Mouse (Mus musculus): ENCODE data around the gene Gm49450. TPM values are rescaled to one million over a fixed set of nuclear protein-coding genes. Genes with fewer than 3 reads are reported as not detected.
A peak's percentile ranks its signal among the peaks of the same experiment; 100 is the strongest.

Gm49450 gene
- polyA plus RNA-seq, 1 experiment from 2014 or later, result not detected

DNA sequence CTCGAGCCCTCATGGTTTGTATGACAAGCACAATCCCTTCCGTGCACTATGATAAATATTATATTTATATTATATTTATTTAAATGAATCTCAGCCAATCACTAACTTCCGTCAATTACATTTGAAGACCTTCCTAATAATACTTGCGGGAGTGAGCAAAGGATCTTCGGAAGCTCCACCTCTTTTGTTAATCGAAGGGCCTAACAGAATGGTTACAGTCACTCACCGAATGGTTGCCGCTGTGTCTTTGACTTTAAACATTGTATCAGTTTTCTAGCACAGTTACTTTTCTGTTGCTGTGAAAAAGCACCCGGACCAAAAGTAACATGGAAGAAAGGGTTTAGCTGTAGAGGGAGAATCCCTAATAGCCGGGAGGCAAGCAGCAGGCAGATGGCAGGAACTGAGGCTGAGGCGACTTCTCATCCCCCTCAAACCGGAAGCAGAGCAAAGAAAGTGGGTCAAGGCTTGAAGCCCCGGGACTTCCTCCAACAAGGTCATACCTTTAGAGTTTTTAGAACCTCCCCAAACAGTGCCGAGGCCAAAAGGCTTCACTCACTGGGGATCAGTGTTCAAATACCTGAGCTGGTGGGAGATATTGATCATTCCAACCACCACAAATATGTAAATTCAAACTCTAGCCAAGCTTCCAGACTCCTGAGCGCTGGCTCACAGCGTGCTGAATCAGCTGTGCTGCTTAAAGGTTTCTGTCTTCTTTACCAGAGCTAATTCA is 16.2 kb upstream of the Gm49450 start:
- peaks cover 14% of the 10 kb centered on the region for H3K4me1 ChIP-seq (ENCODE audit: control insufficient read depth, insufficient read depth, low read length)
- H3K4me2 ChIP-seq (replicated peaks; ENCODE audit: low read depth, low read length), result 0 out of 2 replicates have a peak overlapping the region, but pooled peaks have one; percentile 4
- H3K9ac ChIP-seq (replicated peaks; ENCODE audit: low read depth, low read length), result 0 out of 2 replicates have a peak overlapping the region, but pooled peaks have one; percentile 7
- peak overlapping the region; percentile 76; the same call in 1 of the 2 replicates for H3K27ac ChIP-seq (ENCODE audit: low read length)
- no peaks in the 10 kb centered on the region for H3K36me3 ChIP-seq (ENCODE audit: control insufficient read depth, insufficient read depth, low read length)
- WGBS, result 17% methylated on average over 16 of the region's 16 CpGs
- no peaks in the 10 kb centered on the region for H3K9me3 ChIP-seq (ENCODE audit: control insufficient read depth, low read depth, low read length)
- no peaks in the 10 kb centered on the region for H3K27me3 ChIP-seq (ENCODE audit: control insufficient read depth, insufficient read depth, low read length)
- no peak for ATAC-seq (ENCODE audit: insufficient number of reproducible peaks, insufficient read depth, low FRiP score, low read depth)
- H3K4me3 ChIP-seq (ENCODE audit: low read depth, low read length), result no peak overlapping the region

DNA sequence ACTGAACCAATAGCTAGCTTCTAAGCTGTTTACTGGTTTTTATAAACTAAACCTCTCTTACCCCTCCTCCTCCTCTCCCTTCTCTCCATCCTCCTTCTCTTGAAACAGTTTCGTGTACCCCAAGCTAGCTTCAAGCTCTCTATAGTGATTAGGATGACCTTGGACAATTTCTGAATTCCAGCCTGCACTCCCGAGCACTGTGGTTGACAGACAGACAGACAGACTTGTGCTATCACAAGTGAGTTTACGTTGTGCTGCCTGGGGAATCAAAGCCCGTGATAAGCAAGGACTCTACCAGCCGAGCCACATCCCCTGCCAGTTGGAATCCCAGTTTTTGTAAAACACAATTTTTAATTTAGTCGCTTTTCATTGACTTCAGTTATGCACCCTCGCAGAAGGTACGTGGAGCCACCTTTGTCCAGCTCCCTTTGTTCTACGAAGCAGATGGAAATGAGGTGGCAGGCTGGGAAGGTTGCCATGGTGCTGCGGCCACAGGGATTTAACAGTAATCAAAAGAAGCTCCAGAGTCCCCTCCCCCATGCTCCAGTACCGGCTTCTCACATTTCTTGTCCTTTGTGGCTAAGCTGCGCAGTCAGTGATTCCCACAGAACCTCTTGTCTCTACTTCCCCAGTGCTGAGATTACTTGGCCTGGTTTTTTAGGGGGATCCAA is 15.5 kb upstream of the Gm49450 start:
- Histone ChIP-seq H3K27ac (ENCODE audit: low read length) (peak overlapping the region; percentile 56; the same call in 1 of the 2 replicates), H3K4me2 (replicated peaks; ENCODE audit: low read depth, low read length) (0 out of 2 replicates have a peak overlapping the region, but pooled peaks have one; percentile 4), H3K9me3 (ENCODE audit: control insufficient read depth, low read depth, low read length) (0 out of 2 replicates have a peak, but pooled peaks cover 2% of the 10 kb centered on the region), H3K36me3 (ENCODE audit: control insufficient read depth, insufficient read depth, low read length) (no peaks in the 10 kb centered on the region), H3K4me1 (ENCODE audit: control insufficient read depth, insufficient read depth, low read length) (peaks cover 14% of the 10 kb centered on the region), H3K9ac (replicated peaks; ENCODE audit: low read depth, low read length) (no peak overlapping the region; the same call in 1 of the 2 replicates), H3K4me3 (ENCODE audit: low read depth, low read length) (no peak overlapping the region), H3K27me3 (ENCODE audit: control insufficient read depth, insufficient read depth, low read length) (no peaks in the 10 kb centered on the region)
- peak; percentile 53; the same call in 1 of the 2 replicates for ATAC-seq (ENCODE audit: insufficient number of reproducible peaks, insufficient read depth, low FRiP score, low read depth)
- 14% methylated on average over 12 of the region's 12 CpGs for WGBS

DNA sequence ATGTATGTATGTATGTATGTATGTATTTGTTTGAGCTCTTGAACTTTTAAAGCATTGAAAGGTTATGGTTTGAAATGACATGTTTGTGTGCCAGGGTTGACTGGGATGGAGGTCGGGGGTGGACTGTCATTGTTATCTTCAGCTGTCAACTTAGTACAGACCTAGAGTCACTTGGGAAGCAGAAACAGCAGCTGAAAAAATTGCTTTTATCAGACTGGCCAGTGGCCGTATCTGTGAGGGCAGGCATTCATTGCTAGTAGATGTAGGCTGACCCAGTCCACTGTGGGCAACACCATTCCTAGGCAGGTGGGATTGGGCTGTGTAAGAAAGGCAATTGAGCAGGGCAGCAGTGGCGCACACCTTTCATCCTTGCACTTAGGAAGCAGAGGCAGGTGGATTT is 6.2 kb upstream of the Gm49450 start:
- no peak for ATAC-seq (ENCODE audit: insufficient number of reproducible peaks, insufficient read depth, low FRiP score, low read depth)
- H3K4me1 ChIP-seq (ENCODE audit: control insufficient read depth, insufficient read depth, low read length), result no peaks in the 10 kb centered on the region
- no peak overlapping the region for H3K4me2 ChIP-seq (replicated peaks; ENCODE audit: low read depth, low read length)
- H3K36me3 ChIP-seq (ENCODE audit: control insufficient read depth, insufficient read depth, low read length), result no peaks in the 10 kb centered on the region
- no peak overlapping the region for H3K4me3 ChIP-seq (ENCODE audit: low read depth, low read length)
- no peaks in the 10 kb centered on the region for H3K27me3 ChIP-seq (ENCODE audit: control insufficient read depth, insufficient read depth, low read length)
- H3K27ac ChIP-seq (ENCODE audit: low read length), result no peak overlapping the region
- no peak overlapping the region for H3K9ac ChIP-seq (replicated peaks; ENCODE audit: low read depth, low read length)
- WGBS, result 65% methylated on average over 3 of the region's 3 CpGs
- 0 out of 2 replicates have a peak, but pooled peaks cover 3% of the 10 kb centered on the region for H3K9me3 ChIP-seq (ENCODE audit: control insufficient read depth, low read depth, low read length)

DNA sequence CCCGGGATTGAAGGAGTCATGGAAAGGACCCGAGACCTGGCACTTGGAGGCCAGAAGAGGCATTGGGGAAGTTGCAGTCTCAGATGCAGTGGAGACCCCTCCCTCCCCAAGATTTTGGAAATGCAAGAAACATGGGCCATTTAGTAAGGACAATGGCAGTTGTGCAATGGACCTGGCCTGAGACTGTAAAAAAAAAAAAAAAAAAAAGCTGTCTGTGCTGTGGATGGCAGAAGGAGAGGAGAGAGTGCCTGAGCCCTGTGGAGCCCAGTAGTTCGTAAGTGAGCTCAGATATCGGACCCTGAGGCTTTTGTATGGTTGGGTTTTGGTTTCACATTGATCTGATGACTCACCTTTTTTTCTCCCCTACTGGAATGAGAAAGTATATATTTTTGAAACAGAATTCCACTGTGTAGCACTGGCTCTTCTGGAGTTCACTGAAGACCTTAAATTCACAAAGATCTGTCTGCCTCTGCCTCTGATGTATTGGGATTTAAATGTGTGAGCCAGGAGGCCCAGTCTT is 5.6 kb upstream of the Gm49450 start:
- Histone ChIP-seq H3K27ac (ENCODE audit: low read length) (no peak overlapping the region), H3K36me3 (ENCODE audit: control insufficient read depth, insufficient read depth, low read length) (no peaks in the 10 kb centered on the region), H3K4me2 (replicated peaks; ENCODE audit: low read depth, low read length) (no peak overlapping the region), H3K9me3 (ENCODE audit: control insufficient read depth, low read depth, low read length) (0 out of 2 replicates have a peak, but pooled peaks cover 2% of the 10 kb centered on the region), H3K9ac (replicated peaks; ENCODE audit: low read depth, low read length) (no peak overlapping the region), H3K4me1 (ENCODE audit: control insufficient read depth, insufficient read depth, low read length) (no peaks in the 10 kb centered on the region), H3K27me3 (ENCODE audit: control insufficient read depth, insufficient read depth, low read length) (no peaks in the 10 kb centered on the region), H3K4me3 (ENCODE audit: low read depth, low read length) (no peak overlapping the region)
- no peak for ATAC-seq (ENCODE audit: insufficient number of reproducible peaks, insufficient read depth, low FRiP score, low read depth)
- 83% methylated on average over 4 of the region's 4 CpGs for WGBS

DNA sequence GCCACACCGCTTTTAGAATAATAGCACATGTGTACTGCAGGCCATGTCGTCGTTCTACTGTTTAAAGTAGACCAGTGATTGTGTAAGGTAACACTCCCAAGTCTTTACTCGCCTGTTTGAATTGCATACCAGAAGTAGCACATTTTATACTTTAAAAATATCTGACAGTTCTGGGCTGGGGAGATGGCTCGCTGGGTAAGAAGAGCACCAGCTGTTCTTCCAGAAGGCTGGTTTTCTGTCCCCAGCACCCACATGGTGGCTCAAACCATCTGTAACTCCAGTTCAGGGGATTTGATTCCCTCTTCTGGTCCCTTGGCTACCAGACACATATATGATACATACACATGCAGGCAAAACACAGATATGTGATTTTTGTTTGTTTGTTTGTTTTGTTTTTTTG is 4.1 kb upstream of the Gm49450 start:
- WGBS, result 57% methylated on average over 5 of the region's 5 CpGs
- H3K27ac ChIP-seq (ENCODE audit: low read length), result no peak overlapping the region
- H3K9ac ChIP-seq (replicated peaks; ENCODE audit: low read depth, low read length), result no peak overlapping the region
- ATAC-seq (ENCODE audit: insufficient number of reproducible peaks, insufficient read depth, low FRiP score, low read depth), result no peak
- H3K27me3 ChIP-seq (ENCODE audit: control insufficient read depth, insufficient read depth, low read length), result no peaks in the 10 kb centered on the region
- no peak overlapping the region for H3K4me2 ChIP-seq (replicated peaks; ENCODE audit: low read depth, low read length)
- H3K9me3 ChIP-seq (ENCODE audit: control insufficient read depth, low read depth, low read length), result no peaks in the 10 kb centered on the region
- no peaks in the 10 kb centered on the region for H3K4me1 ChIP-seq (ENCODE audit: control insufficient read depth, insufficient read depth, low read length)
- H3K36me3 ChIP-seq (ENCODE audit: control insufficient read depth, insufficient read depth, low read length), result no peaks in the 10 kb centered on the region
- no peak overlapping the region for H3K4me3 ChIP-seq (ENCODE audit: low read depth, low read length)

DNA sequence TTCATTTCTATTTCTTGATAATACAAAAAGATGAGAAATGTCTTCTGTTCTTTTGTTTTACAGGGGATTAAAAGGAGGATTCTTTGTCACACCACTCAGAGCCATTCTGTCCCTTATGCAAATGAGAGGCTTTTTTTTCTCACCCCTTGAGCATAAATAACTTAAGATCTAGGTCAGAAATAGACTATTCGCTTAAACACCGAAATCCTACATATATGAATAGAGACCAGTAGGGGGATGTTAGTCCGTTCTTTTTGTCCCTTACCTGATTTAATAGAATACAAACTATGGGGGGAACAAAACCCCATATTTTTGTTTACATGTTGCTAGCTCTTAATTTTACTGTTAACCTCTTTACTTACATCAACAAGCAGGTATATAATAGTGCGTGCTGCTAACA is 2.6 kb upstream of the Gm49450 start:
- H3K27ac ChIP-seq (ENCODE audit: low read length), result no peak overlapping the region
- H3K4me3 ChIP-seq (ENCODE audit: low read depth, low read length), result no peak overlapping the region
- H3K27me3 ChIP-seq (ENCODE audit: control insufficient read depth, insufficient read depth, low read length), result no peaks in the 10 kb centered on the region
- no peak overlapping the region for H3K9ac ChIP-seq (replicated peaks; ENCODE audit: low read depth, low read length)
- H3K36me3 ChIP-seq (ENCODE audit: control insufficient read depth, insufficient read depth, low read length), result no peaks in the 10 kb centered on the region
- no peaks in the 10 kb centered on the region for H3K9me3 ChIP-seq (ENCODE audit: control insufficient read depth, low read depth, low read length)
- no peak overlapping the region for H3K4me2 ChIP-seq (replicated peaks; ENCODE audit: low read depth, low read length)
- H3K4me1 ChIP-seq (ENCODE audit: control insufficient read depth, insufficient read depth, low read length), result no peaks in the 10 kb centered on the region
- 91% methylated on average over 4 of the region's 4 CpGs for WGBS
- no peak for ATAC-seq (ENCODE audit: insufficient number of reproducible peaks, insufficient read depth, low FRiP score, low read depth)

DNA sequence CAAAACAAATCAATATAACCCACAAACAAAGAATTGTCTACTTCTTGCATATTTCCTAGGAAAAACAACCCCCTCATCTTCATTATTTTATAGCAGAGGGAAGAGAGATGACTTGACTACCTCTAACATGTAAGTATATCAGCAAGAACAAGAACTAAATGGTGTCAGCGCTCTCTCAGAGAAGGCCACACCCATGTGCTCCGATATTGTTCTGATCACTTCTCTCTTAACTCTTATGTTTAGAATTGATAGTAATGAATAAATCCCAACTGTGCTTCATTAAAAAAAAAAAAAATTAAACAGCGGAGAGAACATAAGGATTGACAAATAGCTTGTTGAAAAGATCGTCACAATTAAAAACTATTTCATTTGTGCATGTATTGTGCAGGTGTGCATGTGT is 2.0 kb upstream of the Gm49450 start:
- Histone ChIP-seq H3K4me3 (ENCODE audit: low read depth, low read length) (no peak overlapping the region), H3K4me1 (ENCODE audit: control insufficient read depth, insufficient read depth, low read length) (no peaks in the 10 kb centered on the region), H3K9me3 (ENCODE audit: control insufficient read depth, low read depth, low read length) (no peaks in the 10 kb centered on the region), H3K36me3 (ENCODE audit: control insufficient read depth, insufficient read depth, low read length) (no peaks in the 10 kb centered on the region), H3K27ac (ENCODE audit: low read length) (peak overlapping the region; percentile 68; the same call in 1 of the 2 replicates), H3K27me3 (ENCODE audit: control insufficient read depth, insufficient read depth, low read length) (no peaks in the 10 kb centered on the region), H3K4me2 (replicated peaks; ENCODE audit: low read depth, low read length) (0 out of 2 replicates have a peak overlapping the region, but pooled peaks have one; percentile 24), H3K9ac (replicated peaks; ENCODE audit: low read depth, low read length) (no peak overlapping the region)
- no peak for ATAC-seq (ENCODE audit: insufficient number of reproducible peaks, insufficient read depth, low FRiP score, low read depth)
- 77% methylated on average over 4 of the region's 4 CpGs for WGBS

DNA sequence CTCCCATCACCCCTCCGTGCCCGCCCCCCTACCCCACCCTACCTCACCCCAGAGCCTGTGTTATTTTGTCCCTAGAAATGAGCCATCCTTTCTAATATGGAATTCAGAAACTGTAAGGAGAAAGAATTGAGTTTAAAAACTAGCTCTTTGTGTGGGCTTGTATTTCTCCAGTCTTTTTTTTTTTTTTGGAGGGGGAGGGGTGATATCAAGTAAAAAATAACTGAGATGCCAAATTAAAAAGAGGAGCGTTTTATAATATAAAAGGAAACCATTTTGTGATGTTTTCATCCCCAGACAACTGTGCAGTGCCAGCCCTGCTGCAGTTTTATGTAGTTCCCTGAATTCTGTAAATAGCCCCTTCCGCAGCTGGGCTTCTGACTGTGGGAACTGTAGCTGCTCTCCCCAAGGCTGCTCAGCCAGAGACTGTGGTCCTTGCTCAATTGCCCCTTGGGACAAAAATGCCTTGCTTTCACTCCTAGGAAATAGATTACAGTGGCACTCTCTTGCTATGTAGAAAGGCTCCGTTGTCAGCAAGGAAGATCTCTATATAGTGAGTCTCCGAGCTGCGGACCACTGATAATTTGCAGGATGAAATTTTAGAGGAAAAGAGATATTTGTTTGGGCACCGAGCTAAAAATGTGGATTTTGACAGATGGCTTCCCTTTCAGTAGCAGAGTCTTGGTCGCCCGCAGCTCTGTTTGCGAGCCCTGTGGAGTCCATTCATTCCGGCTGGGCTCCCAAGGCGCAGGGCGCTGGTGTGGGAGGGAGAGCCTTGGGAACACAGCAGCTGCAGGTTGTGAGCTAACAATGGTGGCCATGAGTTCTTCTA is 1.3 kb upstream of the Gm49450 start:
- Histone ChIP-seq H3K9me3 (ENCODE audit: control insufficient read depth, low read depth, low read length) (no peaks in the 10 kb centered on the region), H3K27me3 (ENCODE audit: control insufficient read depth, insufficient read depth, low read length) (no peaks in the 10 kb centered on the region), H3K9ac (replicated peaks; ENCODE audit: low read depth, low read length) (no peak overlapping the region; the same call in 1 of the 2 replicates), H3K4me3 (ENCODE audit: low read depth, low read length) (peak overlapping the region; percentile 4; the same call in 1 of the 2 replicates), H3K27ac (ENCODE audit: low read length) (peak overlapping the region; percentile 68; the same call in 1 of the 2 replicates), H3K4me2 (replicated peaks; ENCODE audit: low read depth, low read length) (peak overlapping the region; percentile 61), H3K4me1 (ENCODE audit: control insufficient read depth, insufficient read depth, low read length) (no peaks in the 10 kb centered on the region), H3K36me3 (ENCODE audit: control insufficient read depth, insufficient read depth, low read length) (no peaks in the 10 kb centered on the region; the same call in 1 of the 2 replicates)
- WGBS, result 27% methylated on average over 14 of the region's 14 CpGs
- ATAC-seq (ENCODE audit: insufficient number of reproducible peaks, insufficient read depth, low FRiP score, low read depth), result no peak
